Comparison of ENCODE assay signal across 8 mouse cellular contexts in the genomic region with DNA sequence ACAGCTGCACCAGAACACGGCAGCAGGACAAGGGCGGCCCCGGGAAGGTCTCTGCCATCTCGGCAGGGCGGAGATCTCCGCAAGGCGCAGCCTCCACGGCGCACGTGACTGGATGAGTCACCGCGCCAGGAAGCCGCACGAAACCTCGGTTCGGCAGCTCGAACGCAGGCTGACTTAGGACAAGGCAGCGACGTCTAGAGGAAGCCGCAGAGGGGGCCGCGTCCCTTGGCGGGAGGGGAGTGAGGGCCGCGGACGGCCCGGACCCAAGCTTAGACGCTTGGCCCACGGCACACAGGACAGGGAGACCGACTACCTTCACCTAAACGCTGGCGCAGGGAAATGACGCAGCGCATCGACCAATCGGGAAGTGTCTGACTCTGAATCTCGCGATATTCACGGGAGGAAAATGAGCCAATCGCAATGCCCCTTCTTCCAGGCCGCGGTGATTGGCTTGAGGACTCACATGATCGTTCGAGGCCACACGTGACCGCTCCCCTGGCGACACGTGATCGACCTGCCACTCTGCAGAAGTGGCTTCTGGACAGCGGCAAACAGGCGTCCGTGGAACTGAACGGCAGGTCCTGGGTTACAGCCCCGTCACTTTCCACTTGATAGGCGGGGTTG. TPM values are rescaled to one million over a fixed set of nuclear protein-coding genes. Genes with fewer than 3 reads are reported as not detected.
A peak's percentile ranks its signal among the peaks of the same experiment; 100 is the strongest.
DNase-seq lines count a peak whose midpoint lies in the region; ATAC-seq lines count a peak whose summit lies in the region.

No protein-coding gene starts in this region.

- H3K27me3 ChIP-seq in hindbrain, embryonic 15.5 days, result no peaks in the 10 kb centered on the region

- no peaks in the 10 kb centered on the region for H3K36me3 ChIP-seq in hindbrain, embryonic 15.5 days

- H3K4me2 ChIP-seq in hindbrain, embryonic 15.5 days, result peak overlapping the region; percentile 97

- peaks cover 21% of the 10 kb centered on the region for H3K4me1 ChIP-seq in hindbrain, embryonic 15.5 days (replicated peaks)

- ATAC-seq in hindbrain, embryonic 15.5 days (ENCODE audit: low FRiP score, low read depth), result peak; percentile 97

- H3K9ac ChIP-seq in hindbrain, embryonic 15.5 days, result peak overlapping the region; percentile 94

- WGBS in hindbrain, embryonic 15.5 days, result under 1% methylated on average over 49 of the region's 56 CpGs

- DNase-seq in T-cell, adult 2 months (ENCODE audit: low spot score), result peak; percentile 97
- peak; percentile 98 to 100 for DNase-seq in cerebellum, postnatal 36 days
- peak; percentile 99 to 100 for DNase-seq in frontal cortex, postnatal 36 days (ENCODE audit: low spot score in 2 of 2)
- peak; percentile 100 for DNase-seq in left cerebral cortex, adult 11 months (ENCODE audit: low spot score)
- peak; percentile 98 for DNase-seq in lung, postnatal 4 days
- peak; percentile 100 for DNase-seq in retina, postnatal 7 days (ENCODE audit: low read depth, low spot score)
- DNase-seq in urinary bladder, adult 2 months (ENCODE audit: low spot score), result peak; percentile 90

- H3K27ac ChIP-seq in hindbrain, embryonic 15.5 days (replicated peaks), result peak overlapping the region; percentile 99

- H3K4me3 ChIP-seq in hindbrain, embryonic 15.5 days, result peak overlapping the region; percentile 95

- no peaks in the 10 kb centered on the region for H3K9me3 ChIP-seq in hindbrain, embryonic 15.5 days

RNA-seq across cellular contexts. Expression of a gene that starts 9.9 kb away (rescaled TPM):
- polyA plus RNA-seq in hindbrain, embryonic 15.5 days (2015; fragmentation: Nextera tagmentation; extraction: Ambion mirVana), result 88.1 and 92.9 TPM in 2 replicates
- 114 and 172 TPM in 2 replicates for polyA plus RNA-seq in urinary bladder, adult 2 months (2012; rRNA removed)

Comparison
In these comparisons a context has a peak if more than half of its experiments do, and no peak if none do; other contexts are left out.
1. Peak in every context shown above with its lines: DNase-seq, ATAC-seq, H3K4me3 ChIP-seq and H3K27ac ChIP-seq.